Mouse (Mus musculus) ES-E14 (cell line): ENCODE measurements at regions not wholly inside any gene's neighbourhood (a gene's known extent, or its start where the extent isn't known, plus 50 kb on each side); places are given as distances from the start of the nearest gene placed in this dataset.
A peak's percentile ranks its signal among the peaks of the same experiment; 100 is the strongest.

Experiments
- DNase-seq: peaks from one replicate; pipeline ENCODE4 v3.0.0-alpha.2; 2013; ENCODE audit warnings: low read depth, low spot score
- H3K27ac ChIP-seq: 2 replicates; pipeline ENCODE4 v1.5.1; 2012; ENCODE audit warnings: low read depth, mild to moderate bottlenecking, low read length, moderate library complexity, mixed read lengths; ENCODE audit not compliant: poor library complexity, insufficient read depth, severe bottlenecking
- H3K36me3 ChIP-seq: 2 replicates; pipeline ENCODE4 v1.6.1; 2012; ENCODE audit warnings: mild to moderate bottlenecking, low read length, moderate library complexity, mixed read lengths; ENCODE audit not compliant: control insufficient read depth, poor library complexity, insufficient read depth, severe bottlenecking
- H3K4me1 ChIP-seq, 2 experiments: fragments of 150-350 bp in 1 of 2; sonication (generic) in 1 of 2; 2 replicates each; pipeline ENCODE4 v1.6.1; 2012; ENCODE audit warnings: low read length in 2 of 2, mild to moderate bottlenecking in 1 of 2, mixed read lengths in 1 of 2; ENCODE audit not compliant: control insufficient read depth in 2 of 2, insufficient read depth in 2 of 2, poor library complexity in 1 of 2
- H3K4me3 ChIP-seq, 2 experiments: fragments of 150-350 bp in 1 of 2; sonication (generic) in 1 of 2; 2 replicates each; pipeline ENCODE4 v1.5.1; 2012; ENCODE audit warnings: low read length in 2 of 2, low read depth in 1 of 2, mild to moderate bottlenecking in 1 of 2, mixed read lengths in 1 of 2; ENCODE audit not compliant: insufficient read depth in 1 of 2, poor library complexity in 1 of 2, severe bottlenecking in 1 of 2
- H3K9ac ChIP-seq: 2 replicates; pipeline ENCODE4 v1.6.1; 2012; ENCODE audit warnings: low read depth, mild to moderate bottlenecking, low read length, mixed read lengths; ENCODE audit not compliant: poor library complexity, insufficient read depth, severe bottlenecking
- H3K9me3 ChIP-seq: fragments of 150-350 bp; sonication (generic); 2 replicates; pipeline ENCODE4 v1.6.1; 2012; ENCODE audit warnings: low read depth, mild to moderate bottlenecking, low read length; ENCODE audit not compliant: control insufficient read depth, insufficient read depth
- CHD2 ChIP-seq: IDR thresholded peaks from 2 replicates; pipeline ENCODE4 v1.6.1; 2014; ENCODE audit warnings: mild to moderate bottlenecking, low read depth, low read length, inconsistent platforms
- HCFC1 ChIP-seq: IDR thresholded peaks from 2 replicates; pipeline ENCODE4 v1.6.1; 2012; ENCODE audit warnings: low read length, inconsistent platforms, borderline replicate concordance; ENCODE audit not compliant: insufficient read depth
- MAFK ChIP-seq: IDR thresholded peaks from 2 replicates; pipeline ENCODE4 v1.6.1; 2014; ENCODE audit warnings: mild to moderate bottlenecking, low read depth, low read length, inconsistent platforms; ENCODE audit not compliant: insufficient read depth
- ZC3H11A ChIP-seq: IDR thresholded peaks from 2 replicates; pipeline ENCODE4 v1.6.1; 2012; ENCODE audit warnings: low read depth, mild to moderate bottlenecking, inconsistent platforms, low read length, borderline replicate concordance
- ZNF384 ChIP-seq: IDR thresholded peaks from 2 replicates; pipeline ENCODE4 v1.6.1; 2012; ENCODE audit warnings: low read depth, low read length, inconsistent platforms
- in situ Hi-C, 2 experiments: fragments of 600-800 bp; cut with MboI; formaldehyde crosslinking; loops; one replicate each; pipeline ENCODE4 v1.15.1; 2025; ENCODE audit warnings: low sequenced_read_pairs in 2 of 2, inconsistent platforms in 1 of 2; ENCODE audit not compliant: unreplicated experiment in 2 of 2

- no peak overlapping the region for H3K9ac ChIP-seq
- no peaks in the 10 kb centered on the region for H3K4me1 ChIP-seq
- no peaks in the 10 kb centered on the region for H3K36me3 ChIP-seq
- no peak overlapping the region for H3K4me3 ChIP-seq
- DNase-seq, result no peak
- no peak for TF ChIP-seq HCFC1
- TF ChIP-seq MAFK, result no peak
- TF ChIP-seq ZNF384, result no peak
- TF ChIP-seq CHD2, result no peak
- no peak for TF ChIP-seq ZC3H11A
- H3K27ac ChIP-seq, result no peak overlapping the region
- in situ Hi-C loops, result no loop called here
- no peaks in the 10 kb centered on the region for H3K9me3 ChIP-seq
Measured at GRCm38 (mm10) chr2:134126988-134127387, 427.2 kb downstream of the Hao1 start.

DNA sequence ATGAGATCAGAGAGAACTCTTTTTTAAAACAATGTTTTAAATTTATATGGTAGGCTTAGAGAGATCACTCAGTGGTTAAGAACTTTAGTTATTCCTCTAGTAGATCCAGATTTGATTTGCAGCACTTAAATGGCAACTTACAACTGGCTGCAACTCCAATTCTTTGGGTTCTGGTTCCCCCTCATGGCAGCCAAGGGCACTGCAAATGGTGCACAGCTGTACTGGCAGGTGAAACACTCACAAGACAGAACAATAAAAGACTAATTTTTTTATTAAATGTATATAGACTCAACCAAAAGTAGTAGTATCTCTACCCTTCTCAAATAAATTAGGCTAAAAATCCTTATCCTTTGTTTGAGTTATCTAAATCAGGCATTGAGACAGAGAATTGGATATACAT is 446.9 kb downstream of the Hao1 start:
- no peak overlapping the region for H3K27ac ChIP-seq
- in situ Hi-C loops, result no loop called here
- no peaks in the 10 kb centered on the region for H3K36me3 ChIP-seq
- H3K9ac ChIP-seq, result no peak overlapping the region
- H3K9me3 ChIP-seq, result no peaks in the 10 kb centered on the region
- H3K4me3 ChIP-seq, result no peak overlapping the region
- TF ChIP-seq CHD2, result no peak
- TF ChIP-seq HCFC1, result no peak
- TF ChIP-seq ZNF384, result no peak
- peak; percentile 56 for TF ChIP-seq ZC3H11A
- peak; percentile 20 for DNase-seq
- H3K4me1 ChIP-seq, result no peaks in the 10 kb centered on the region

DNA sequence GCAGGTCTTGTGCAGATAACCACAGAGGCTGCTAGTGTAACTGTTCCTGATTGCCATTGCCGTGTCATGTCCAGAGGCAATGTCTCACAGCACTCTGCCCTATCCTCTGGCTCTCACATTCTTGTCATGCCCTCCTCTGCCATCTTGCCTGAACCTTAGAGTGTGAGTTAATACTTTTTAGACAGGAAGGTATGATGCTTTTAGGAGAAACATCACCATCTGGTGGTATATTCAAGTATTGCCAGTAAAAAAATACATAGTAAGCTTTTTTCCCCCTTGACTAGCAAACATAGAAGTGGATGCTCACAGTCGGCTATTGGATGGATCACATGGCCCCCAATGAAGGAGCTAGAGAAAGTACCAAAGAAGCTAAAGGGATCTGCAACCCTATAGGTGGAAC is 465.8 kb downstream of the Hao1 start:
- DNase-seq, result peak; percentile 24
- in situ Hi-C loops, result no loop called here
- TF ChIP-seq ZNF384 (no peak), ZC3H11A (0 out of 2 replicates have a peak, but pooled peaks have one; percentile 19), MAFK (peak; percentile 52; the same call in 1 of the 2 replicates), CHD2 (no peak), HCFC1 (no peak)
- Histone ChIP-seq H3K27ac (no peak overlapping the region; the same call in 1 of the 2 replicates), H3K36me3 (no peaks in the 10 kb centered on the region), H3K9me3 (no peaks in the 10 kb centered on the region), H3K4me3 (no peak overlapping the region), H3K4me1 (no peaks in the 10 kb centered on the region), H3K9ac (no peak overlapping the region)

GRCm38 (mm10) chr2:134080148-134080547 is 474.0 kb downstream of the Hao1 start:
- DNase-seq, result no peak

GRCm38 (mm10) chr2:134077953-134078352 is 476.2 kb downstream of the Hao1 start:
- DNase-seq, result no peak

More at GRCm38 (mm10) chr2:134080148-134080547, 474.0 kb downstream of the Hao1 start:
- in situ Hi-C loops, result no loop called here
- H3K27ac ChIP-seq, result no peak overlapping the region
- TF ChIP-seq ZNF384 (no peak), MAFK (no peak), HCFC1 (no peak), CHD2 (no peak), ZC3H11A (no peak)
- no peaks in the 10 kb centered on the region for H3K4me1 ChIP-seq
- no peak overlapping the region for H3K4me3 ChIP-seq
- H3K9ac ChIP-seq, result no peak overlapping the region
- H3K9me3 ChIP-seq, result no peaks in the 10 kb centered on the region
- no peaks in the 10 kb centered on the region for H3K36me3 ChIP-seq

More at GRCm38 (mm10) chr2:134077953-134078352, 476.2 kb downstream of the Hao1 start:
- H3K4me3 ChIP-seq, result no peak overlapping the region
- no peak for TF ChIP-seq ZC3H11A
- TF ChIP-seq MAFK, result no peak
- TF ChIP-seq HCFC1, result no peak
- no peak for TF ChIP-seq CHD2
- TF ChIP-seq ZNF384, result no peak
- H3K9me3 ChIP-seq, result no peaks in the 10 kb centered on the region
- H3K36me3 ChIP-seq, result no peaks in the 10 kb centered on the region
- no peaks in the 10 kb centered on the region for H3K4me1 ChIP-seq
- H3K27ac ChIP-seq, result no peak overlapping the region
- no peak overlapping the region for H3K9ac ChIP-seq
- in situ Hi-C loops, result no loop called here
